Mouse (Mus musculus): ENCODE measurements around the gene Ncf1. TPM values are rescaled to one million over a fixed set of nuclear protein-coding genes. Genes with fewer than 3 reads are reported as not detected.
A peak's percentile ranks its signal among the peaks of the same experiment; 100 is the strongest.

Ncf1 gene
- polyA plus RNA-seq (2012; rRNA removed) = 2.5 and 3.0 TPM in 2 replicates

GRCm38 (mm10) chr5:134229391-134229790, at the start of gene Ncf1:
Gene Ncf1 (minus strand): TSS chr5:134229625.
- no peak for DNase-seq
- TF ChIP-seq CTCF (IDR thresholded peaks at IDR 0.05; ENCODE audit: borderline replicate concordance, insufficient read depth, low read depth, low read length) (no peak), POLR2A (IDR thresholded peaks at IDR 0.05; ENCODE audit: borderline replicate concordance, insufficient read depth, low read length) (no peak)
- H3K4me1 ChIP-seq (ENCODE audit: control insufficient read depth, insufficient read depth, low read length) = peaks cover 2% of the 10 kb centered on the region; the same call in 1 of the 2 replicates
- no peak within 1 kb of the TSS for H3K4me3 ChIP-seq (replicated peaks; ENCODE audit: insufficient read depth, low read depth, low read length)
- WGBS = 90% methylated on average over 7 of the region's 7 CpGs
- no peak within 1 kb of the TSS for H3K27ac ChIP-seq (ENCODE audit: insufficient read depth, low read length)
- no peaks in the 10 kb centered on the region for H3K27me3 ChIP-seq (ENCODE audit: control insufficient read depth, insufficient read depth, low read length)

- H3K27me3 ChIP-seq (ENCODE audit: control insufficient read depth, insufficient read depth, low read length) = no peaks in the 10 kb centered on the region
- no peak for TF ChIP-seq CTCF (IDR thresholded peaks at IDR 0.05; ENCODE audit: borderline replicate concordance, insufficient read depth, low read depth, low read length)
- TF ChIP-seq POLR2A (IDR thresholded peaks at IDR 0.05; ENCODE audit: borderline replicate concordance, insufficient read depth, low read length) = no peak
- DNase-seq = no peak
- H3K4me3 ChIP-seq (replicated peaks; ENCODE audit: insufficient read depth, low read depth, low read length) = no peak overlapping the region
- H3K27ac ChIP-seq (ENCODE audit: insufficient read depth, low read length) = no peak overlapping the region
- WGBS = 69% methylated on average over 4 of the region's 4 CpGs
- no peaks in the 10 kb centered on the region for H3K4me1 ChIP-seq (ENCODE audit: control insufficient read depth, insufficient read depth, low read length)
Measured at GRCm38 (mm10) chr5:134277109-134277508, 47.7 kb upstream of the Ncf1 start.

GRCm38 (mm10) chr5:134275556-134275955, 46.1 kb upstream of the Ncf1 start:
- TF ChIP-seq POLR2A (IDR thresholded peaks at IDR 0.05; ENCODE audit: borderline replicate concordance, insufficient read depth, low read length) (no peak), CTCF (IDR thresholded peaks at IDR 0.05; ENCODE audit: borderline replicate concordance, insufficient read depth, low read depth, low read length) (no peak)

GRCm38 (mm10) chr5:134275021-134275420, 45.6 kb upstream of the Ncf1 start:
- H3K27me3 ChIP-seq (ENCODE audit: control insufficient read depth, insufficient read depth, low read length) = no peaks in the 10 kb centered on the region
- no peak for TF ChIP-seq CTCF (IDR thresholded peaks at IDR 0.05; ENCODE audit: borderline replicate concordance, insufficient read depth, low read depth, low read length)
- no peak for TF ChIP-seq POLR2A (IDR thresholded peaks at IDR 0.05; ENCODE audit: borderline replicate concordance, insufficient read depth, low read length)
- 67% methylated on average over 11 of the region's 11 CpGs for WGBS
- H3K4me3 ChIP-seq (replicated peaks; ENCODE audit: insufficient read depth, low read depth, low read length) = no peak overlapping the region
- DNase-seq = no peak
- H3K27ac ChIP-seq (ENCODE audit: insufficient read depth, low read length) = no peak overlapping the region
- 0 out of 2 replicates have a peak, but pooled peaks cover 3% of the 10 kb centered on the region for H3K4me1 ChIP-seq (ENCODE audit: control insufficient read depth, insufficient read depth, low read length)

More at GRCm38 (mm10) chr5:134275556-134275955, 46.1 kb upstream of the Ncf1 start:
- Histone ChIP-seq H3K27ac (ENCODE audit: insufficient read depth, low read length) (no peak overlapping the region), H3K4me1 (ENCODE audit: control insufficient read depth, insufficient read depth, low read length) (no peaks in the 10 kb centered on the region), H3K4me3 (replicated peaks; ENCODE audit: insufficient read depth, low read depth, low read length) (no peak overlapping the region), H3K27me3 (ENCODE audit: control insufficient read depth, insufficient read depth, low read length) (no peaks in the 10 kb centered on the region)
- 90% methylated on average over 10 of the region's 10 CpGs for WGBS
- no peak for DNase-seq

- no peak for DNase-seq
- H3K4me3 ChIP-seq (replicated peaks; ENCODE audit: insufficient read depth, low read depth, low read length) = no peak overlapping the region
- H3K4me1 ChIP-seq (ENCODE audit: control insufficient read depth, insufficient read depth, low read length) = 0 out of 2 replicates have a peak, but pooled peaks cover 3% of the 10 kb centered on the region
- WGBS = 85% methylated on average over 8 of the region's 8 CpGs
- no peaks in the 10 kb centered on the region for H3K27me3 ChIP-seq (ENCODE audit: control insufficient read depth, insufficient read depth, low read length)
- TF ChIP-seq CTCF (IDR thresholded peaks at IDR 0.05; ENCODE audit: borderline replicate concordance, insufficient read depth, low read depth, low read length) = no peak
- no peak for TF ChIP-seq POLR2A (IDR thresholded peaks at IDR 0.05; ENCODE audit: borderline replicate concordance, insufficient read depth, low read length)
- no peak overlapping the region for H3K27ac ChIP-seq (ENCODE audit: insufficient read depth, low read length)
Measured at GRCm38 (mm10) chr5:134273761-134274160, 44.3 kb upstream of the Ncf1 start.

- TF ChIP-seq POLR2A (IDR thresholded peaks at IDR 0.05; ENCODE audit: borderline replicate concordance, insufficient read depth, low read length) (no peak), CTCF (IDR thresholded peaks at IDR 0.05; ENCODE audit: borderline replicate concordance, insufficient read depth, low read depth, low read length) (no peak)
- Histone ChIP-seq H3K4me3 (replicated peaks; ENCODE audit: insufficient read depth, low read depth, low read length) (no peak overlapping the region), H3K4me1 (ENCODE audit: control insufficient read depth, insufficient read depth, low read length) (0 out of 2 replicates have a peak, but pooled peaks cover 3% of the 10 kb centered on the region), H3K27ac (ENCODE audit: insufficient read depth, low read length) (no peak overlapping the region), H3K27me3 (ENCODE audit: control insufficient read depth, insufficient read depth, low read length) (no peaks in the 10 kb centered on the region)
- WGBS = 85% methylated on average over 11 of the region's 11 CpGs
- no peak for DNase-seq
Measured at GRCm38 (mm10) chr5:134272761-134273160, 43.3 kb upstream of the Ncf1 start.

GRCm38 (mm10) chr5:134271421-134271820, 42.0 kb upstream of the Ncf1 start:
- Histone ChIP-seq H3K27me3 (ENCODE audit: control insufficient read depth, insufficient read depth, low read length) (no peaks in the 10 kb centered on the region), H3K4me1 (ENCODE audit: control insufficient read depth, insufficient read depth, low read length) (0 out of 2 replicates have a peak, but pooled peaks cover 3% of the 10 kb centered on the region), H3K4me3 (replicated peaks; ENCODE audit: insufficient read depth, low read depth, low read length) (no peak overlapping the region), H3K27ac (ENCODE audit: insufficient read depth, low read length) (no peak overlapping the region)
- no peak for TF ChIP-seq POLR2A (IDR thresholded peaks at IDR 0.05; ENCODE audit: borderline replicate concordance, insufficient read depth, low read length)
- TF ChIP-seq CTCF (IDR thresholded peaks at IDR 0.05; ENCODE audit: borderline replicate concordance, insufficient read depth, low read depth, low read length) = no peak
- WGBS = 88% methylated on average over 11 of the region's 11 CpGs
- no peak for DNase-seq

GRCm38 (mm10) chr5:134270566-134270965, 41.1 kb upstream of the Ncf1 start:
- Histone ChIP-seq H3K4me1 (ENCODE audit: control insufficient read depth, insufficient read depth, low read length) (0 out of 2 replicates have a peak, but pooled peaks cover 3% of the 10 kb centered on the region), H3K27me3 (ENCODE audit: control insufficient read depth, insufficient read depth, low read length) (no peaks in the 10 kb centered on the region), H3K4me3 (replicated peaks; ENCODE audit: insufficient read depth, low read depth, low read length) (no peak overlapping the region), H3K27ac (ENCODE audit: insufficient read depth, low read length) (no peak overlapping the region)
- 64% methylated on average over 4 of the region's 4 CpGs for WGBS
- DNase-seq = peak in 1 of 2 experiments; percentile 21
- TF ChIP-seq POLR2A (IDR thresholded peaks at IDR 0.05; ENCODE audit: borderline replicate concordance, insufficient read depth, low read length) (no peak), CTCF (IDR thresholded peaks at IDR 0.05; ENCODE audit: borderline replicate concordance, insufficient read depth, low read depth, low read length) (no peak)

Measured in cerebellum, adult 2 months (tissue).